Mouse (Mus musculus) lung, adult 2 months (tissue): ENCODE results near the gene Sox4. TPM values are rescaled to one million over a fixed set of nuclear protein-coding genes. Genes with fewer than 3 reads are reported as not detected.

ENCODE experiments used
- DNase-seq: peaks from one replicate; pipeline ENCODE4 v3.0.0; 2022
- H3K4me1 ChIP-seq: fragments of 200-500 bp; 2 replicates; pipeline ENCODE4 v1.6.1; 2011; ENCODE audit warnings: low read length; ENCODE audit not compliant: control insufficient read depth, insufficient read depth
- H3K4me3 ChIP-seq: fragments of 200-500 bp; replicated peaks from 2 replicates; pipeline ENCODE3; 2011; ENCODE audit warnings: low read depth, mild to moderate bottlenecking, control low read depth, low read length; ENCODE audit errors: extremely low read depth
- CTCF ChIP-seq: fragments of 200-500 bp; IDR thresholded peaks from 2 replicates; pipeline ENCODE4 v1.5.1; 2011; ENCODE audit warnings: mild to moderate bottlenecking, low read length, control low read depth; ENCODE audit not compliant: insufficient read depth
- POLR2A ChIP-seq: fragments of 200-500 bp; IDR thresholded peaks from 2 replicates; pipeline ENCODE4 v1.6.1; 2011; ENCODE audit warnings: low read depth, mild to moderate bottlenecking, control low read depth, low read length, borderline replicate concordance; ENCODE audit errors: extremely low read depth
- WGBS: fragments of 180-500 bp; shearing (Covaris S2); methylation state at CpG from one replicate; pipeline ENCODE4 v1.1.7; 2018; 5-methylcytosine and 5-hydroxymethylcytosine counted together
- polyA plus RNA-seq: library from polyadenylated mRNA; depleted of rRNA; stranded (reverse); fragments of >200 nt; gene quantifications from 2 replicates; pipeline ENCODE4 v1.2.3, GENCODE M21; 2012

Gene Sox4
- polyA plus RNA-seq, 1 experiment, result 33.6 TPM

DNA sequence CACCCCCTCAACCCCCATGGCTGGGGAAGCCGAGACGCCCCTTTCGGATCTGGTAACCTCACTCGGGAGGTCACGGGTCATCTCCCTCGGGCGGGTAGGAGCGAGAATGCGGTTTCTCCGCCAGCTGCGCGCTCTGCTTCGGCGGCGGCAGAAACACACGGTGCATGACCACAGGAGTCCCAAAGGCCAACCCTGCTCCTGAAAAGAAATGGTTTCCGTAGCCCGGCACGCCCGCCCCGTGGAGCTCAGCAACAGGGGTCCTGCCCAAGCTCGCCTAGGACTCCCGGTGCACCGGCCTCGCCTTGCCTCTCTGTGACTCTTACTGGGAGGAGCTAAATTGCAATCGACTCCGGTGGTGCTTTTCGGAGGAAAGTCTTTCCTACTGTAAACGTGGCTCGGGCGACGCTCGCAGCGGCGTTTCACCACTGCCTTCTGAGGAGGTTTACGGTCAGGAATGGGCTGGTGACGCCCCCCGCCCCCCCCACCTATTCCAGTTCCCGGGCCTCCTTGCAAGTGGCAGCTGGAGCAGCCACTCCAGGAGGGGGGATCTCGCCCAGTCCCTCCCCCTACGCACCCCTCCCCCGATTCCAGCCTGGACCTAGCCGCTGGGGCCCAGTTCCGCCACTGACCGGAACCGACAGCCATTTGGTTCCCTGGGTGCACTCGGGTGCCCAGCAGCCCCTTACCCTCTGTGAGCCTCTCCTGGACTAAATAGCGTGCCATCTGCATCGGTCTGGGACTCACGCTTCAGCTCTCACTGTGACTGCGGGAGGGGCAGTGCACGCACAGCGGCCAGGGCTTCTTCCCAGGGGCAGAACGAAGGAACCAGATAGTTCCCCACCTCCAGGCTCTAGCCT is 4.9 kb upstream of the Sox4 start:
- H3K4me3 ChIP-seq, result peak overlapping the region; percentile 72
- peak; percentile 75 for DNase-seq
- WGBS, result under 1% methylated on average over 54 of the region's 54 CpGs
- H3K4me1 ChIP-seq, result no peaks in the 10 kb centered on the region
- TF ChIP-seq POLR2A (peak; percentile 48; the same call in 1 of the 2 replicates), CTCF (no peak)

DNA sequence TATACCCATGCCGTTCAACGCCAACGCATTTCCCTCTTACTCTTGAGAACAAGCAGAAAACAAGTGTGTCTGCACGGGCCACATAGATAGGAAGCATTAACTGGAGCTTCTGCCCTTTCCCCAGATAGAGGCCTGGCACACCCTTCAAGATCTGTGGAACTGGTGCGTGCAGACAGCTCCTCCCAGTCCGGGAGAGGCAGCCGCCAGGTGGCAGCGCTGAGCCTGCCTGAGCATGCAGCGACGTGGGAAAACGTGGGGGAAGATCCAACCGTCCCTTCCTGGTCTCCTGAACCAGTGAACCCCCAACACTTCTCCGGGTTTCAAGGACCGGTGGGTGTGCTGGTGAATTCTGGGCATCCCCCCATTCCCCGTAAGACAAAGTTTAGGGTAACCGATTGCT is 4.3 kb upstream of the Sox4 start:
- Histone ChIP-seq H3K4me1 (no peaks in the 10 kb centered on the region), H3K4me3 (peak overlapping the region; percentile 72)
- TF ChIP-seq CTCF (peak; percentile 93), POLR2A (peak; percentile 58; the same call in 1 of the 2 replicates)
- 1% methylated on average over 16 of the region's 16 CpGs for WGBS
- DNase-seq, result peak; percentile 94

DNA sequence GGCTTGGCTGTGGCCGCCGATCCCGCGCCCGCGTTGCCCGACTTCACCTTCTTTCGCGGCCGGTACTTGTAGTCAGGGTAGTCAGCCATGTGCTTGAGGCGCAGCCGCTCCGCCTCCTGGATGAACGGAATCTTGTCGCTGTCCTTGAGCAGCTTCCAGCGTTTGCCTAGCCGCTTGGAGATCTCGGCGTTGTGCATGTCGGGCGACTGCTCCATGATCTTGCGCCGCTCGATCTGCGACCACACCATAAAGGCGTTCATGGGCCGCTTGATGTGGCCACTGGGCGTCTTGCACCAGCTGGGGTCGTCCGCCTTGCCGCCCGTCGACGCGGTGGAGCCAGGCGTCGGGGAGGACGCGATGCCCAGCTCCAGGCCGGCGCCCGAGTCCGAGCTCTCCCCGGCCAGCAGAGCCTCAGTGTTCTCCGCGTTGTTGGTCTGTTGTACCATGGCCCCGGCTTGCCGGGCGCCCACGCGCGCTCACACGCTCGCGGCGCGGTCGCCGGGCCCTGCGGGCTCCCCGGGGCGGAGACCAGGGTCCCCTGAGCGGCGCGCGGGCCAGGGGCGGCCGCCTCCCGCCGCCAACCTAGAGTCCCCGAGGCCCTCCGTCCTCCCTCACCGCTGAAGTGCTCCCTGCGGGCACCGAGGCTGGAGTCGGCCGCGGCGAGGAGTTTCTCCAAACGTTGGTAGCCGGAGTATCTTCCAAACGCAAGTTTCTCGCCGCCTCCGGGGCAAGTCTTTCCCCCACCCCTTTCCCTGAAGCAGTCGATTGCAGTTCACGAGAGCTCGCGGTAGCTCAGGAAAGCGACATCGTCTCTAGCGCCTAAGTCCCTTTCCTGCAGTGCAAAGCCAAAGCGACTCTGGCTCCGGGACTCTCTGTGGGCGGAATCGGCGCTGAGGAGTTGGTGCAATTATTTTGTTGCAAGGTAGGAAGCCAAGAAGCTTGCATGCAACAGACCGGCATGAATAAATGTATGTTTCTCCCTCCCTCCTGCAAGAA is 639 bp downstream of the Sox4 start:
- H3K4me1 ChIP-seq, result peaks cover 5% of the 10 kb centered on the region
- peak; percentile 68 for DNase-seq
- no peak for TF ChIP-seq CTCF
- TF ChIP-seq POLR2A, result no peak
- under 1% methylated on average over 98 of the region's 98 CpGs for WGBS
- H3K4me3 ChIP-seq, result peak overlapping the region; percentile 88

DNA sequence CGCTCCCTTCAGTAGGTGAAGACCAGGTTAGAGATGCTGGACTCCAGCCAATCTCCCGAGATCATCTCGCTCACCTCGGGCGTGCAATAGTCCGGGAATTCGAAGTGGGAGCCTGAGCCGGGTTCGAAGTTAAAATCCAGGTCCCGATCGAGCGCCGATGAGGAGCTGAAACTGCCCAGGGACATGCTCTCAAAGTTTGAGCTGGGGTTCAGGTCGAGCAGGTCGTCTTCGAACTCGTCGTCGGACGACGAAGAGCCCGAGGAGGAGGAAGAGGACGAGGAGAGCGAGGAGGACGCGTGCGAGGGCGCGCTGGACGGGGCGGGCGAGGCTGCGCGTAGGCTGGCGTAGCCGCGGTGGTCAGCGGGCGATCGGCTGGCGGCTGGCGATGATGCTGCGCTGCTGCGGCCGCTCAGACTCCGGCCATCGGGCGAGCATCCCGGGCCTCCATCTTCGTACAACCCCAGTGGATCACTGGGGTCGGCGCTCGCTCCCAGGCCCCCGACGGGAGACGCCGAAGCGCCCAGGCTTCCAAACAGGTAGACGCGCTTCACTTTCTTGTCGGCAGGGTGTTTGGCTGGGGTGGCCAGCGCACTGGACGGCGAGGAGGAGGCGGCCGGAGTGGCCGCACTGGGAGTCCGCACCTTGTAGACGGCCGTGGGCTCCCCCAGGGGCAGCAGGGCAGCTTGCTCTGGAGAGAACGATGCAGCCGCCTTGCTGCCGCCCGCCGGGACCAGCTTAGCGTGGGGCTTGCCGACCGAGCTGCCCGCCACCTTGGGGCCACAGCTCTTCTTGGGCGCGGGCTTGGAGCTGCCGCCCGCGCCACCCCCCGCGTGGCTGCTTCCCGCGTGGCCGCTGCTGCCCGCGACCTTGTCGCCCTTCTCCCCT is 1.6 kb downstream of the Sox4 start:
- WGBS, result under 1% methylated on average over 92 of the region's 92 CpGs
- TF ChIP-seq CTCF (no peak), POLR2A (no peak)
- DNase-seq, result peak; percentile 78
- Histone ChIP-seq H3K4me3 (peak overlapping the region; percentile 88), H3K4me1 (peaks cover 7% of the 10 kb centered on the region)

DNA sequence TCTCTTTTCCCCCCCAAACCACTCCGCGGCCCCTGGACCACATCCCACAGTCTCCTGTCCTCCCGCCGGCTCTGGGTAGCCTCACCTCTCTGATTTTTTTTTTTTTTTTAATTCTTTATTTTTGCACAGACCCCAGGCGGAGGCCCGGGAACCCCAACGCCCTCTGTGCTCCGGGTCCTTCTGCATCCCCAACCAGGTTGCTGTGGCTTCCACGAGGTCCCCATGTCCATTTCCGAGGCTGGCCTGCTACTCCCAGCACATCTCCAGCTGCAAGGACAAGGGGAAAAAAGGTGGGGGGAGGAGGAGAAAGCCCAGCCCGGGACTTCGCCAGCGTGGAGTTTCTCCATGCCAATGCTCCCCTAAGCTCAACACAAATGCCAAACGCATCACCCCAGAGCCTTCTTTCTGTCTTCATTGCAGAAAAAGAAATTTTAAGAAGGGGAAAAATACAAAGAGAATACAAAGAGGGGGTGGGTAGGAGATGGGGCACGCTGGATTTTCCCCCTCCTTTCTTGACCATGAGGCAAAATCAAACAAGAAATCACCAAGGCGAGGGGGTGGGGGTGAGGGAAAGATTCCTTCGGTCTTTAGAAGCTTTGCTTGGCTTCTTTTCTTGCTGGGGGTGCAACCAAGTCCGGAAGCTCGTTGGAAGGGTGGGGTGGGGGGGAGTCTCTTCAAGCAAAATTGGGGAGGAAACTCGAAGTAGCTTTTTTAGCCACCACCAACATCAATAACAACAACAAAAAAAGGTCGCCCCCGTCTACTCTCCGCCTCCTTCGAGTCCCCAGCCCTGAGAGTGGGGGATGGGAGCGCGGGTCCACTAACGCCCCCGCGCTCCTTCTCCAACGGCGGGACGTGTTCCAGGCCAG is 2.7 kb downstream of the Sox4 start:
- TF ChIP-seq CTCF (no peak), POLR2A (no peak)
- Histone ChIP-seq H3K4me3 (peak overlapping the region; percentile 76), H3K4me1 (peaks cover 7% of the 10 kb centered on the region)
- DNase-seq, result peak; percentile 49
- WGBS, result under 1% methylated on average over 32 of the region's 32 CpGs

DNA sequence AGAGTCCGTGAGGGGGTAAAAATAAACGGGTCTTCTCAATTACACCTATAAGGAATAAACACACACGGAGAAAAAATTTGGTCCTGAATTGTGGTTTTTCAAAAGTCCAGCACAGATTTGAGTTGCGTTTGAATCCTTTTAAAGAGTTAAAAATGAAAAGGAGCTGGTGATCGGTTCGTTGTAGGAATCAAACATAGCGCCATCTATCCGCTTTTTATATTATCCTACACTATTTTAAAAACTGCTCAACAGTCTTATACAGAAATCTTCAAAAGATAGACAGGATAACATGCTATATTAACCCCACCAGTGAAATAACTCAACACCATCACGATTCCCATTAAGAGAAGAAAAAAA is 3.3 kb downstream of the Sox4 start:
- H3K4me3 ChIP-seq, result peak overlapping the region; percentile 76
- DNase-seq, result no peak
- WGBS, result 2% methylated on average over 9 of the region's 9 CpGs
- H3K4me1 ChIP-seq, result peaks cover 7% of the 10 kb centered on the region
- no peak for TF ChIP-seq CTCF
- no peak for TF ChIP-seq POLR2A

DNA sequence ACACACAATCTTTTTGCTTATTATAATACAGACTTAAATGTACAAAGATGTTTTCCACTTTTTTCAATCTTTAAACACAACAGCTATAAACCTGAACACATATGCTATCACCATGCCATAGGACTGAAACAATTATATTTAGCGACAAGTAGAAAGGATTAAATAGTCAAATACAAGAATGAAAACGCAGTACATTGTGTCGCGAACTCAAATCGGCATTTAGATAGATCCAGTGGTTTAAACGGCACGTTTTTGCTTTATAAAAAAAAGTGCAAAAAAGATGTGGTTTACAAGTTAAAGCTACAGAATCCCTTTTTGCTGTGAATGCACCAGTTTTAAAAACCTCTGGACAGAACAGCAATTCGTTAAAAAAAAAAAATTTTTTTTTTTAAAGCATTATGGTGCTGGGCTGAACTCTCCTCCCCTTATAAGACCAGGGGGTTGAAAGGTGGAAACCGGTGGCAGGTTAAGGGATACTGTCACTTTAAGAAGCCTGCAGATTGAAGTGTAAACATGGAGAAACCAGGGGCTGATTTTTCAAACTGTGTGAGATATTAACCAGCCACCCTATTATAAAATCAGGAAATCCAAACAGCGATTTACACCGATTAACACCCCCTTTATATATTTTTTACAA is 4.1 kb downstream of the Sox4 start:
- no peak for TF ChIP-seq CTCF
- TF ChIP-seq POLR2A, result no peak
- DNase-seq, result no peak
- WGBS, result 3% methylated on average over 11 of the region's 11 CpGs
- H3K4me3 ChIP-seq, result no peak overlapping the region
- peaks cover 7% of the 10 kb centered on the region for H3K4me1 ChIP-seq

DNA sequence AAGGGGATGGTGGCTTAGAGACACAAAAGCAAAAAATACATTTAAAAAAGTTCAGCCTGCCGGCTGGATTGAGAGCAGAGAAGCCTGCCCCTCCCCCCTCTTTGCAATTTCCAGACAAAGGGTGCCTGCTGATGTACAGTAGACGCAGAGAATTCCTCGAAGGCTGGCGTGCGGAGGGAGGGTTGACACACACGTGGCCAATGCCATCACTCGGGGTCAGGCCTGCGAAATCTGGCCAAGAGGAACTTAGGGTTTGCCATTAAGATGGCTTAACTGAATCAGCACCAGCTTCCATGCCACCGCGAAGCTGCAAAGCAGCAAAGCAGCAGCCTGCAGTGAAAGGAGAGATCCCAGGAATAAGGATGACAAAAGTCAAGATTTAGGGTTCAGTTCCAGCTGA is 5.0 kb downstream of the Sox4 start:
- Histone ChIP-seq H3K4me1 (peaks cover 7% of the 10 kb centered on the region), H3K4me3 (no peak overlapping the region)
- DNase-seq, result peak; percentile 49
- WGBS, result 8% methylated on average over 10 of the region's 10 CpGs
- no peak for TF ChIP-seq CTCF
- TF ChIP-seq POLR2A, result no peak
